Mouse (Mus musculus): Measurements from ENCODE around the gene Ngfr. TPM values are rescaled to one million over a fixed set of nuclear protein-coding genes. Genes with fewer than 3 reads are reported as not detected.

The Ngfr gene
- polyA plus RNA-seq (2017; shearing (Covaris generic)), result not detected

DNA sequence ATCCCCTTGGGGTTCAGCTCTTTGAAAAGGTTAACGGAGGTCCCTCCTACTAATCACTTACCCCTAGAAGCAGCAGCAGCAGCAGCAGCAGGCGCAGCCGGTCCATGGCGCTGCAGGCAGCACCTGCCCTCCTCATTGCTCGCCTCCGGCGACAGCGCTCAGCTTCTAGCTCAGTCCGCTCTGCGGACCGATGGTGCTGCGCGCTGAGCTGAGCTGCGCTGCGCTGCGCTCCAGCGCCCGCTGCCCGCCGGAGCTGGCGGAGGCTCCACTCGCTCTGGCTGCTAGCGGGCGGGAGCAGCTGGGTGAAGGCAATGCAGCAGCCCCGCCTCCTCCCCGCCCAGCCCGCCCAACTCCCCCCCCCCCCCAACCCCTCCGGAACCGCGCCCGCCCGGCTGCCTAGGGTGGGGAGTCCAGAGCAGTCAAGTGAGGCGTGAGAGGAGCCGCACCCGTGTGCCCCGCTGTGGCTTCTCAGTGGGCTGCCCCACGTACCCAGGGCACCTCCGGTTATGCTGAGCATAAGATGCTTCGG, at the start of gene Ngfr:
Gene Ngfr (minus strand): TSS at position 313 of the 529 bp plus-strand sequence.

Other genes starting within 250 kb of the Ngfr start
- 58.2 TPM for gene Slc35b1, start 203.0 kb downstream of the Ngfr start, polyA plus RNA-seq (2017; shearing (Covaris generic))
- gene Spop, start 173.7 kb downstream of the Ngfr start, polyA plus RNA-seq (2017; shearing (Covaris generic)), result 165 TPM
- gene Nxph3, start 73.2 kb downstream of the Ngfr start, polyA plus RNA-seq (2017; shearing (Covaris generic)), result not detected
- gene Phb, start 79.2 kb upstream of the Ngfr start, polyA plus RNA-seq (2017; shearing (Covaris generic)), result 51.6 TPM
- 30.5 TPM for gene Zfp652, start 124.9 kb upstream of the Ngfr start, polyA plus RNA-seq (2017; shearing (Covaris generic))
- 0.84 TPM for gene B130006D01Rik, start 135.9 kb upstream of the Ngfr start, polyA plus RNA-seq (2017; shearing (Covaris generic))
- gene Phospho1, start 236.8 kb upstream of the Ngfr start, polyA plus RNA-seq (2017; shearing (Covaris generic)), result not detected
- 7.8 TPM for gene Gngt2, start 249.5 kb upstream of the Ngfr start, polyA plus RNA-seq (2017; shearing (Covaris generic))